9 mouse cellular contexts compared by ENCODE assay signal in genomic region chr7:140070042-140070711, GRCm38 (mm10). TPM values are rescaled to one million over a fixed set of nuclear protein-coding genes. Genes with fewer than 3 reads are reported as not detected.
DNase-seq lines count a peak whose midpoint lies in the region; ATAC-seq and TF ChIP-seq lines count a peak whose summit lies in the region.
"Had no signal": no experiment of that assay in that cellular context is flagged by ENCODE, and none has a peak within 500 bp of the region (broad histone marks: within the 10 kb centered on the region; RNA-seq: fewer than 3 reads in every experiment).

No protein-coding gene starts in this region.

- 27% methylated on average over 39 of the region's 39 CpGs for WGBS in heart, embryonic 14.5 days
- WGBS in liver, postnatal 0 days (ENCODE audit: insufficient replicate concordance): 40% methylated on average over 39 of the region's 39 CpGs
- 32% methylated on average over 38 of the region's 39 CpGs for WGBS in stomach, postnatal 0 days

- H3K9me3 ChIP-seq in heart, embryonic 14.5 days (ENCODE audit: control insufficient read depth, low read length): no peaks in the 10 kb centered on the region
- H3K9me3 ChIP-seq in liver, postnatal 0 days (ENCODE audit: low read length): no peaks in the 10 kb centered on the region
- no peaks in the 10 kb centered on the region for H3K9me3 ChIP-seq in stomach, postnatal 0 days (ENCODE audit: control insufficient read depth, low read length)

- peak overlapping the region; percentile 69 for H3K4me2 ChIP-seq in heart, embryonic 14.5 days (ENCODE audit: low read length)
- H3K4me2 ChIP-seq in liver, postnatal 0 days (ENCODE audit: low read depth, low read length): peak overlapping the region; percentile 65
- peak overlapping the region; percentile 39 for H3K4me2 ChIP-seq in stomach, postnatal 0 days (replicated peaks; ENCODE audit: low read depth)

- peaks cover 25% of the 10 kb centered on the region for H3K27me3 ChIP-seq in heart, embryonic 14.5 days (ENCODE audit: control insufficient read depth, insufficient read depth, low read length)
- H3K27me3 ChIP-seq in liver, postnatal 0 days (ENCODE audit: insufficient read depth, low read length): peaks cover 9% of the 10 kb centered on the region; the same call in 1 of the 2 replicates
- H3K27me3 ChIP-seq in stomach, postnatal 0 days (ENCODE audit: control insufficient read depth, insufficient read depth, low read length): no peaks in the 10 kb centered on the region

- TF ChIP-seq EP300 in liver, postnatal 0 days (IDR thresholded peaks at IDR 0.05; ENCODE audit: low read depth): no peak
- TF ChIP-seq EP300 in stomach, postnatal 0 days (optimal IDR thresholded peaks at IDR 0.05): no peak

- no peaks in the 10 kb centered on the region for H3K36me3 ChIP-seq in heart, embryonic 14.5 days (ENCODE audit: control insufficient read depth, insufficient read depth, low read length)
- no peaks in the 10 kb centered on the region for H3K36me3 ChIP-seq in liver, postnatal 0 days (replicated peaks; ENCODE audit: insufficient read depth, low read length)
- H3K36me3 ChIP-seq in stomach, postnatal 0 days (ENCODE audit: control insufficient read depth, insufficient read depth, low read length): no peaks in the 10 kb centered on the region

- peak overlapping the region; percentile 35 to 37 for H3K4me3 ChIP-seq in heart, embryonic 14.5 days (ENCODE audit: control insufficient read depth in 1 of 2, insufficient read depth in 1 of 2, low read depth in 1 of 2, low read length in 2 of 2)
- peak overlapping the region; percentile 29; the same call in 1 of the 2 replicates for H3K4me3 ChIP-seq in liver, postnatal 0 days (ENCODE audit: low read depth, low read length)
- peak overlapping the region; percentile 21 for H3K4me3 ChIP-seq in stomach, postnatal 0 days (ENCODE audit: low read depth, low read length)

- no peak overlapping the region for H3K27ac ChIP-seq in heart, embryonic 14.5 days (replicated peaks in 1 of 2; ENCODE audit: control insufficient read depth in 1 of 2, insufficient read depth in 1 of 2, low read depth in 2 of 2, low read length in 2 of 2)
- no peak overlapping the region for H3K27ac ChIP-seq in liver, postnatal 0 days (ENCODE audit: low read depth)
- no peak overlapping the region for H3K27ac ChIP-seq in stomach, postnatal 0 days (replicated peaks)
- H3K27ac ChIP-seq: macrophage had no signal

- intact Hi-C loops in left cerebral cortex, postnatal 14 days (cut with DNase I): no loop called here

- TF ChIP-seq CTCF in liver, postnatal 0 days (IDR thresholded peaks at IDR 0.05; ENCODE audit: low read depth): no peak
- TF ChIP-seq CTCF in stomach, postnatal 0 days (IDR thresholded peaks at IDR 0.05; ENCODE audit: low read depth): no peak

- DNase-seq in retina, postnatal 1 day: peak; percentile 35
- no peak for DNase-seq in retina, embryonic 14.5 days (ENCODE audit: low spot score)
- peak; percentile 27 for DNase-seq in liver, postnatal 0 days
- DNase-seq in stomach, postnatal 0 days (ENCODE audit: low spot score): no peak
- DNase-seq in right cerebral cortex, postnatal 4 days: no peak
- no peak for DNase-seq in left cerebral cortex, adult 9 months (ENCODE audit: low spot score in 2 of 2)
- no peak for DNase-seq in left cerebral cortex, postnatal 14 days (ENCODE audit: low spot score in 2 of 2)

- 0 out of 2 replicates have a peak, but pooled peaks have one; percentile 33 for ATAC-seq in heart, embryonic 14.5 days (ENCODE audit: insufficient number of reproducible peaks, insufficient read depth, low FRiP score, low read depth)
- peak; percentile 44 for ATAC-seq in liver, postnatal 0 days
- peak; percentile 68 for ATAC-seq in stomach, postnatal 0 days (ENCODE audit: low FRiP score, low TSS enrichment)

- peaks cover 0 to 4% of the 10 kb centered on the region in 2 experiments; a peak in 1 of 4 replicates for H3K4me1 ChIP-seq in heart, embryonic 14.5 days (ENCODE audit: control insufficient read depth in 2 of 2, insufficient read depth in 2 of 2, low read length in 2 of 2)
- H3K4me1 ChIP-seq in liver, postnatal 0 days (ENCODE audit: insufficient read depth): 0 out of 2 replicates have a peak, but pooled peaks cover 4% of the 10 kb centered on the region
- no peaks in the 10 kb centered on the region for H3K4me1 ChIP-seq in stomach, postnatal 0 days (replicated peaks; ENCODE audit: control insufficient read depth, insufficient read depth)

- H3K9ac ChIP-seq in heart, embryonic 14.5 days (ENCODE audit: low read length): peak overlapping the region; percentile 57
- no peak overlapping the region; the same call in 1 of the 2 replicates for H3K9ac ChIP-seq in liver, postnatal 0 days (replicated peaks)
- no peak overlapping the region for H3K9ac ChIP-seq in stomach, postnatal 0 days (ENCODE audit: low read length)

RNA-seq across cellular contexts. Expression of gene Caly, which starts 12.2 kb away (rescaled TPM):
- 0.20 and 0.42 TPM in 2 replicates for polyA plus RNA-seq in heart, embryonic 14.5 days (2014; fragmentation: Nextera tagmentation; extraction: Ambion mirVana)
- 0.29 and 0.47 TPM in 2 replicates for polyA plus RNA-seq in liver, postnatal 0 days (2015; fragmentation: Nextera tagmentation; extraction: Ambion mirVana)
- 4.5 and 5.6 TPM in 2 replicates for polyA plus RNA-seq in stomach, postnatal 0 days (2015; fragmentation: Nextera tagmentation; extraction: Ambion mirVana)
- 100 to 1,000 TPM; 181 to 224 TPM for total RNA-seq in left cerebral cortex, postnatal 14 days (2021)
- polyA plus RNA-seq: macrophage had no signal

RNA-seq across cellular contexts. Expression of gene Msx3, which starts 21.3 kb away (rescaled TPM):
- polyA plus RNA-seq in heart, embryonic 14.5 days (2014; fragmentation: Nextera tagmentation; extraction: Ambion mirVana): not detected in 2 replicates
- polyA plus RNA-seq in liver, postnatal 0 days (2015; fragmentation: Nextera tagmentation; extraction: Ambion mirVana): not detected in 2 replicates
- polyA plus RNA-seq in stomach, postnatal 0 days (2015; fragmentation: Nextera tagmentation; extraction: Ambion mirVana): 0.04 TPM in 1 of 2 replicates, not detected in the other
- total RNA-seq in left cerebral cortex, postnatal 14 days (2021): under 1 TPM; 0.29 to 0.30 TPM
- polyA plus RNA-seq: macrophage had no signal

RNA-seq across cellular contexts. Expression of gene Prap1, which starts 23.0 kb away (rescaled TPM):
- 0.59 TPM in 1 of 2 replicates, not detected in the other for polyA plus RNA-seq in heart, embryonic 14.5 days (2014; fragmentation: Nextera tagmentation; extraction: Ambion mirVana)
- polyA plus RNA-seq in liver, postnatal 0 days (2015; fragmentation: Nextera tagmentation; extraction: Ambion mirVana): not detected in 2 replicates
- 24.4 and 45.2 TPM in 2 replicates for polyA plus RNA-seq in stomach, postnatal 0 days (2015; fragmentation: Nextera tagmentation; extraction: Ambion mirVana)
- total RNA-seq in left cerebral cortex, postnatal 14 days (2021): not detected
- polyA plus RNA-seq: macrophage had no signal

RNA-seq across cellular contexts. Expression of gene Fuom, which starts 32.1 kb away (rescaled TPM):
- 108 and 111 TPM in 2 replicates for polyA plus RNA-seq in heart, embryonic 14.5 days (2014; fragmentation: Nextera tagmentation; extraction: Ambion mirVana)
- 75.8 and 88.9 TPM in 2 replicates for polyA plus RNA-seq in liver, postnatal 0 days (2015; fragmentation: Nextera tagmentation; extraction: Ambion mirVana)
- polyA plus RNA-seq in stomach, postnatal 0 days (2015; fragmentation: Nextera tagmentation; extraction: Ambion mirVana): 41.2 and 44.5 TPM in 2 replicates
- total RNA-seq in left cerebral cortex, postnatal 14 days (2021): 10 to 100 TPM; 36.4 to 40.8 TPM

RNA-seq across cellular contexts. Expression of gene Tubgcp2, which starts 33.7 kb away (rescaled TPM):
- polyA plus RNA-seq in heart, embryonic 14.5 days (2014; fragmentation: Nextera tagmentation; extraction: Ambion mirVana): 32.8 and 34.2 TPM in 2 replicates
- polyA plus RNA-seq in liver, postnatal 0 days (2015; fragmentation: Nextera tagmentation; extraction: Ambion mirVana): 14.2 and 16.0 TPM in 2 replicates
- polyA plus RNA-seq in stomach, postnatal 0 days (2015; fragmentation: Nextera tagmentation; extraction: Ambion mirVana): 17.7 and 20.1 TPM in 2 replicates
- total RNA-seq in left cerebral cortex, postnatal 14 days (2021): 10 to 100 TPM; 38.2 to 38.4 TPM

Comparison
In these comparisons a context has a peak if more than half of its experiments do, and no peak if none do; other contexts are left out.
1. DNase-seq: peak in retina, postnatal 1 day (single experiment) and liver, postnatal 0 days (single experiment); none in retina, embryonic 14.5 days (single experiment), stomach, postnatal 0 days (single experiment), right cerebral cortex, postnatal 4 days (single experiment), left cerebral cortex, adult 9 months (0 of 2) and left cerebral cortex, postnatal 14 days (0 of 2).
2. RNA of gene Prap1, which starts 23.0 kb away (polyA plus RNA-seq): 24.4 to 45.2 TPM in stomach, postnatal 0 days; 0.59 TPM in heart, embryonic 14.5 days and not detected in liver, postnatal 0 days; every median in the first group is over 10 times any median in the second.
3. Peak in every context shown above with its lines, with median percentiles within 50 percentile points of each other: ATAC-seq, H3K4me2 ChIP-seq and H3K4me3 ChIP-seq.